Mouse (Mus musculus) gonadal fat pad, adult 2 months (tissue): ENCODE data around the gene Nhsl2. TPM values are rescaled to one million over a fixed set of nuclear protein-coding genes. Genes with fewer than 3 reads are reported as not detected.

Experiments used
- DNase-seq: peaks from one replicate; pipeline ENCODE4 v3.0.0-alpha.2; 2012; ENCODE audit warnings: low read depth
- polyA plus RNA-seq: library from polyadenylated mRNA; depleted of rRNA; stranded (reverse); fragments of >200 nt; gene quantifications from 2 replicates; pipeline ENCODE4 v1.2.3, GENCODE M21; 2012

Nhsl2 gene
- polyA plus RNA-seq, 1 experiment = 2.9 TPM

DNA sequence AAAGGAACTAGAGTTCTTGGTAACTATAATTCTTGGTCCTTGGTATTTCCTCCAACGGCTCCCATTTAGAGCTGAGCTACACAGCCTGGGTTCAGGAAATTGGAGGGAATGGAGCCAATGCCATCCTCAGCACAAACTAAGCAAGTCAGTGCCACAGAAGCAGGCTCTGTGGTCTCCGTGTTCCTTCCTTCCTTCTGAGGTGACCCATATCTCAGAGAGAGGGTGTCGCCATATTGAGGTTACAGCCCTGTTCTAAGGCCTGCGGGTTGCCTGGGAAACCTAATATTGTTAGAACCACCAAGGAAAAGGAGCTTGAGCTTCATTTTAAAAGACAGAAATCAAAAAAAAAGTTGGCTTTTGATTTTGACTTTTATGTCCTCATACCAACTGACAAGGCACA, 193.2 kb downstream of the Nhsl2 start:
- no peak for DNase-seq

DNA sequence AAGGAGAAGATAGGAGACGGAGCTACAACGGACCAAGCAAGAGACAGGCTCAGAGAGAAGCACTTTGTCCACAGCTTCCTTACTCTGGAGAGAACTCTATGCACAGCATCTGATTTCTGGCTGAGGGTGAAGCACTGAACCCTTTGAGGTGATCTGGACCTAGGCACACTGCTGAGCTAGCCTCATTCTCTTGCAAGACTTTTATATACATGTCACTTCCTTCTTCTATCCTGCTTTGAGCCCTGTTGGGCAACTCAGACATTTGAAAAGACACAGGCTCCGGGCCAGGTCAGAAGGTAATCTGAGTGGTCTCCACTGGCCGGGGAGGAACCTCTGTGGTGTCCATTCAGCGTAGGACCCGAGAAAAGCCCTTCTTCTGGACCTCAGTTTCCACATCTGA, 201.4 kb downstream of the Nhsl2 start:
- DNase-seq = no peak

DNA sequence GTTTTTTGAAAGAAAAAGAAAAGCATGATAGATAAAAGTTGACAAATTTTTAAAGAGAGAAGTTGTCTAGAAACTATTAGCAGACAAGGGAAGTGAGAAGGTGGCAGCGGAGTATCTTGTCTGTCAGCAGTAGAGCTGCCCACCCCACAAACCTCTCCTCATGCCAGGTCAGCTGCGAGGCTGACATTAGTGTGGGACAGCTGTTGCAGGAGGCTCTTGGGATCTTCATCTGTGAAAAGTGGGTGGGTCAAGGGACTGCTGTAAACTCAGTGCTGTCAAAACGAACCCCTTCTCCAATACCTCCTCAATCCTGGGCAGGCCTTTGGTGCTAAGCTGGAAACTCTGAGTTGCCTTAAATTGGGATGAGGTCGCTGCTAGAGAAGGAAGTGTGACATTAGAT, 202.0 kb downstream of the Nhsl2 start:
- DNase-seq = no peak

DNA sequence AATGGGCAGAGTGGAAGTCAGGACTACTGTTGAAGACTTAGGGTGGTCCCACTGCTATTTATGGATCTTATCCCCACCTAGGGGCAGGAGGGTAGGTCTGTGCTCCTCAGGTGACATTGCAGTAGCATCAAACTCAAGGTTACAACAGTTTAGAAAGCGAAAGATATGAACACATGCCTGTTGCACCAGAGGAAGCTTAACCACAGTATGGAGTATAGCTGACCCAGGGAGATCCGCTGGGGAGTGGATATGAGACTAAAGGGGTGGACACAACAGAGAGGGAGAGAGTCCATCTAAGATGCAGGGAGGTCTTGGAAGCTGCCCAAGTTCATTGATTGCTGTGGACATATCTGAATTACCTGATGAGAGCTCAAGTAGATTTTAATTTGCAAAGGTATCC, 204.2 kb downstream of the Nhsl2 start:
- DNase-seq = no peak

DNA sequence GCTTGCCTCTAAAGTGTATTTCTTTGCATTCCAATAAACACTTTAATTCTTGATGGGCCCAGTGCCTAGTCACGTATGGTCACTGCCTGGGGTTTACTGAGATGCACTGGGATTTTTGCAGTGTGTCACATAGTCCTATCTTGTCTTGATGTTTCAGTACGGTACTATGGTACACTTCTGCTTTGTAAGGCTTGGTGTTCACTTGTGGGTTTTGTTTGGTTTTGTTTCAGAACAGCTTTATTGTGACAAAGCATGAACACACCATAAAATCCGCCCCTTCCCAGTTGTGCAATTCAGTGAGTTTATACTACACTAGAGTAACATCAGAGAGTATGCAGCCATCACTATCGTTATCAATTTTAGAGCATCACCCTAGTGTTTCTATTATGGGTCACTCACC, 204.8 kb downstream of the Nhsl2 start:
- no peak for DNase-seq

DNA sequence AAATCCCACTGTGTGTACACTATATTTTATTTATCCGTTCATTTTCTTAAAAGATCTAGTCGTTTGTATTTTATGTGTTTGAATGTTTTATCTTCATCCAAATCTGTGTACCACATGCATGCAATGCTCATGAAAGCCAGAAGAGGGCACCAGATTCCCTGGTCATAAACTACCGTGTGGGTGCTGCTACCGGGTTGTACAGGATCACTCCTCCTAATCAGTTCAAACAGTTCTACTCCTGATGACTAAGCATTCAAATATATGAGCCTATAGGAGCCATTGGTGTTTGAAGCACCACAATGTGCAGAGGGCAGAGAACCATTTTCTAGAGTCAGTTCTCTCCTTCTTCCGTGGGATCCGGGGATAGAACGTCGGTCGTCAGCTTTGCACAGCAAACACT, 210.3 kb downstream of the Nhsl2 start:
- no peak for DNase-seq

DNA sequence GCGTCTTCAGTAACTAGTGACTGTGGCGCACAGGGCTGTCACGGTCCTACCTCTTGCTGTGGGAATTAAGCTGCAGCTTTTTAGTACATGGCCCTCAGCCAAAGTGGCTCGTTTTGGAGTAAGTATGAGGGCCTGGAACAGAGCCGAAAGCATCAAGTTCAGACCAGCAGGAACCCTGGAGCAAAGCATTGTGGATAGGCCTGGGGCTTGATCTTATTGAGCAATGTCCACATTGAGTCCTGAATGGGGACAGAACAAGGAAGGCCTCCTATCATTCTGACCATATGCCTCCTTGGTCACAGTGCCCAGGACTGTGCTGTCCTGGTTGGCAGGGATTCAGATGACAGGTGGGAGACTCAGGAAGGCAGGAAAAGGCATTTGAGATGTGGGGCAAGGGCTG, 211.1 kb downstream of the Nhsl2 start:
- no peak for DNase-seq

DNA sequence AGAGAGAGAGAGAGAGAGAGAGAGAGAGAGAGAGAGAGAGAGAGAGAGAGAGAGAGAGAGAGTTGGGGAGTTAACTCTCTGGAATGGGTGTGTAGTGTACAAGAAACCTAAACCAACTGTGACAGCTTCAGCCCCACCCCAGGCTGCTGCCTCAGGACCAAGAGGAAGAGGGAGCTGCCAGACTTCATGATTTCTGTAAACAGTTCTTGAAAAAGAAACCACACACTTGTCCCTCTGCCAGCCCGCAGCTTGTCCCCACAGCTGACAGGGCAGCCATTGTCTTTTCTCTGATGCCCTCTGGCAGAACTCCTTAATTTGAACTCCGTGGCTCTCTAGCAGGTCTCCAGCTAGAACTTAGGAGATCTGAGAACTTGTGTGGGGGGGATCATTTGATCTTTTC, 211.7 kb downstream of the Nhsl2 start:
- DNase-seq = no peak

DNA sequence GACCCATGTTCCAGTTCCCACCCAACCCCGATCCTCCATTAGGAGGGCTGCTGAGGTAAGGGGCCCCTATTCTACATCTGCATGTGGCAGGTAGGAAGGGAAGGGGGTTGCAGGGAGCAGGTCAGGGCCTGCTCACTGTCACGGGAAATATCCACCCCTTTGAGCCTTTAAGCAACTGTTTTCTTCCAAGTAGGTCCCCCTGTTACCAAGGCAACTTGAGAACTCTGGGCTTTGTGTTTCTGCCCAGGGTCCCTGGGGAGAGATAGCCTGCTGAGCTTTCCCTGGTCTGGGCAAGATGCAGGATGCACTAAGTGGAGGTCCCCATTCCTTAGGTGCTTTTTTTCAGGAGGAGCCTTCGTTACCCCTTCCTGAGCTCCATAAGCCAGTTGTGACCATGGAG, 214.9 kb downstream of the Nhsl2 start:
- DNase-seq = no peak

DNA sequence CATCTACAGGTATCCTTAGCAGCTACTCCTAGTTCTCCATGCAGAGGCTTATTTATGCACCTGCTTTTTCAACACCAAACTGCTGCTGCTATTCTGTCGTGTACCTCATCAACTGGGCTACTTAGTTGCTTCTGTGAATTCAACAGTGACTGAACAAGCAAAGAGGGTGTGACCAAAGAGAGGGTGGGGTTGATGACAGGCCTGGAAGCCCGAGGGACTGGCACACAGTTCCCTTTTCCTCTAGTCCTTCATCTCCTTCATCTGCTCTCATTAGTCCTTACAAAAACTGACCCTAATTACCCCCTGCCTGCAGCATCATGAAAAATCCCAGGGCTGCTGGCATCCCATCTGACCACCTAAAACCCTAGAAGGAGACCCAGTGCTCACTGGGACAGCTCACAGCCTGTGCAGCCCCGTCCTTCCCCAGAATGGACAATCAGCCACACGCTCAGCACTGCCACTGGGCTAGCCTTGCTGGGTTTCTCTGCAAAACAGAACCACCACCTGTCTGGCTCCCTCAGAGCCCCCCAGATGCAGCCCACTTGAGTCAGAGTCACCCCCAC, 216.1 kb downstream of the Nhsl2 start:
- no peak for DNase-seq

DNA sequence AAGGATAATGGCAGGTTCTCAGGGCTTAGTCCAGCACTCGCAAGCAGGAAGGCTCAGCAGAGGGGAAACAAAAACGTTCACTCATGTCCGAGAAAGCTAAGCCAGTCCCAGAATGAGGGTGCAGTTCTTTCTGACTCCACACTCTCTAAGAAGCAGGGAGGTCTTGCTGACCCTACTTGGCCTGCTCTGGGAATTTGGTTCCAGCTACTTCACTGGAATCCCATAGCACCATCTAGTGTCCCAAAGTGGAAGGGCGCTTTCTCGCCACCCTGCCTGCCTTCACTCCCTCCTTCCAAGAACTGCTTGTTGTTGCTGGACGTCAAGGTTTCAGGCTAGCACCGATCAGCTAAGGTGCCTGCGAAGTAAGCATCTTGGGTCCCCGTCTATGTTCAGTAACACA, 216.9 kb downstream of the Nhsl2 start:
- DNase-seq = no peak

DNA sequence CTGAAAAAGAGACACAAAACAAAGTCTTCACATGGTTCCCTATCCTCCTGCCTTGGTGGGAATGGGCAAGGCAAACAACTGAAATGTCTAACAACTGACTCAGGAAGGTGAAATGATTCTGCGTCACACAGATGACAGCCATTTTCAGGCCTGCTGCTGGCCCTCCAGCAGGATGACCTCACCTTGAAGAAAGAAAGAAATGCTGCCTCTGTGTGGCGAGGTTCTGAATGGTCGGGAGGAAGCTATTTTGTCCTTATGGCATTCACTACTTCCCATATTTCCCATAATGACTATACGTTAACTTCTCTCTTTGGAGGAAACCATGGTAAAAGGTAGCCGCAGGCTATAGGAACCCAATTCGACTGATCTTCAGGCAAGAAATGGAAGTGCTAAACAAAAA, 217.9 kb downstream of the Nhsl2 start:
- DNase-seq = no peak

DNA sequence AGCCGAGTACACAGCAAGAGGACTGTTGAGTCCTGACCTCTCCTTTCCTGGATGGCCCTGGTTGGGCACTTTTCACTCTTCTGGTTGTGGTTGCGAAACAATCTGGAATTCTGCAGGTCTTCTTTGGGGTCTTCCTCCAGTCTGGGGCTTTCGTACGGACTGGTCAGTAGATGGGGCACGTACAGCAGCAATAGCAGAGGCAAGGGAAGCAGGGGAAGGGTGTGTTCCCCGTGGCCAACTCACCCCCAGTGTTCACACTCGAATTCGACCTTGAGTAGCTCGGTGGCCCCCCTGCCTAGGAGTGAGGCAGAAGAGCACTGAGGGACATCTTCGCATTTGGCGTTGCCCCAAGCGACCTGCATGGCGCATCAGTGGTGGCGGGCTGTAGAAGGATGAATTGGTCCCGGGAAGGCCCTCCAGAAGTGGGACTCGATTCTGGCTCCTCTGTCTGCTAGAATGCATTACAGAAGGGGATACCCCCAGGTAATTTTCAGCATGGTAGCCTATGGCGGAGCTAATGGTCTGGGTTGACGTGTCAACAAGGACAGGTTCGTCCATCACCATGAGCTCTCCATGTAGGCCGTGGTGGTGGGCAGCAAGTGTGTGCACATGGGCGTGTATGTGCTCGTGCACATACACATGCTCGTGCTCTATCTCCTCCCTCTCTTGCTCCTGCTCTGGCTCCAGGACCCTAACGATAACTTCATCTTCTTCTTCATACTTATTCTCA, 219.8 kb downstream of the Nhsl2 start:
- no peak for DNase-seq

DNA sequence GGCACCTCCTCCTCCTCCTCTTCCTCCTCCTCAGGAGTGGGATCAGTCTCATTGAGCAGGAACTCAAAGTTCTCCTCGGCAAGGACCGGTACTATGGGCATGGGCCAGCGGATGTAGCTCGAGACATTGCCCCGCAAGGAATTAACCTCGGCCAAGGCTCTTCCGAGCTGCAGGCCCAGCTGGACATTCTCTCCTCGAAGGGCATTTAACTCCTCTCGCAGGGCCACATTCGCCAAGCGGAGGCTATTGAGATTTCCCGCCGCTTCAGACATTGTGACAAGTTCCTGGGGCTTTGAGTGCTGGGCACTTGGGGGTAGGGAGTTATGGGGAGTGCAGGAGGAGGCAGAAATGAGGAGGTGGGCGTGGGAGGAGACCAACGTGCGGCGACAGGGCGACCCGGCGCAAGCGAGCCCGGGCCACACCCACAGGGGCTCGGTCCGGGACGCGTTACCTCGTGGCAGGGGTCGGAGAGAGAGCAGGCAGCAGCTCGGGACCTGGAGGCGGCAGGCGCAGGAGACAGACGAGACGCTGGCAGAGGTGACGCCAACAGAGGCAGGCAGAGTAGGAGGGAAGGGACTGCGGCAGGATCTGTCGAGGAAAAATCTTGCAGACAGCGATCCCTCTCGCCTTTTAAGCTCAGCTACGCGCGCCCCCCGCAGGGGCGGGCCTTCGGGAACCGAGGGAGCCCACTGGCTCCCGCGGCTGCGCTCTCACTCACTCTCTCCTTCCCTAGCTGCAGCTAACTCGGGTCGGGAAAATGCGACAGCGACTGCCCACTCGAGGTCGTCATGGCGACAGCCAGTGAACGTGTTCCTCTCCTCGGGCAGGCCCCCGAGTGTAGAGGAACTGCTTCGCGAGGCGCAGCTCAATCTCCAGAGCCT, 221.6 kb downstream of the Nhsl2 start, which contains the start of gene Rtl5:
Gene Rtl5 (minus strand): TSS at position 714 of the 881 bp plus-strand sequence.
- no peak for DNase-seq

DNA sequence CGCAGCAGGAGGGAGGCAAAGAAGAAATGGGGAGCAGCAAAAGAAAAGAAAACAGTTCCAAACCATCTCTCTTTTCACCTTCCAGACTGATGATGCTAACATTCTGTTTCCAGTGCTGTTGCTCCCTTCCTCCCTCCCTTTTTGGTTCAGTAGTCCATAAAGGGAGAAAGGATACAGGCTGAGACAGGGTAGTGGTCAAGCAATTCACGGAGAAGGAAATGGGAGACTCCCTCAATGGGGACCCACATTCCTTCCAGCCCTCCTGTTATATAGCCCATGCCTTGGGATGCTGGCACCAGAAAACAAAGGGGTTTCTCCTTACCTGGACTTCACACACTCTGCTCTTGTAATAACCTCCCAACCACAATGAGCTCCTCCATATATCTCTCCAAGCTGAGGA, 222.3 kb downstream of the Nhsl2 start:
- DNase-seq = no peak

DNA sequence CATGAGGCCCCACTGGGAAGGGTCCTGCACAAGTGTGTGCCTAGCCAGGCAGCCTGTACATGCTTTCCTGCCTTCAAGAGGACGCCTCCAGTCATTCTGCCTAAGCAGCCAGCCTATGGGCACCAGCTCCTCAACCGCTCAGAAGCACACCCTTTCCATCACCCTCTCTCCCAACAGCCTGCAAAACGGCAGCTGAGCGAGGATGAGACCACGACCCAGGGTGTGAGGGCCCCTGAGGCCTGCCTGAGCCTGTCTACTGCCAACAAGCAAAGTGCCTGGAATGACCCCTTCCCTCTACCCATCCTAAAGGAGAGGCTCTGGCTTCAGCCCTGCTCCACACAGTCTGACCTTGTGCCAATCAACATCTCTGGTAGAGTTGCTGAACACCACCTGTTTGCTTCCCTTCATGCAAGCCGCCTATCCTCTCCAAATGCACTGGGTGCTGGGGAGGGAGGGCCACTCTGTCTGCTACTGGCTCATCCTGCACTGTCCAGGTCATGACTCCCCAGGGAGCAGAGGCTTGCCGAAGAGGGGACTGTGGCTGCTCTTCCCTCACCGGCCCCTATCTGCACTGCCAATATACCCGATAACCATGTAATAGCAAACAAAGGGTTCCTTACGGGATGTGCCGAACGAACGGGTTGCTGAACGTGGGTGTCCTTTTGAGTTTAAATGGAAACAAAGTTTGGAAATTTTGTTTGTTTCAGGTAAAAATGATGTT, 224.6 kb downstream of the Nhsl2 start:
- no peak for DNase-seq

DNA sequence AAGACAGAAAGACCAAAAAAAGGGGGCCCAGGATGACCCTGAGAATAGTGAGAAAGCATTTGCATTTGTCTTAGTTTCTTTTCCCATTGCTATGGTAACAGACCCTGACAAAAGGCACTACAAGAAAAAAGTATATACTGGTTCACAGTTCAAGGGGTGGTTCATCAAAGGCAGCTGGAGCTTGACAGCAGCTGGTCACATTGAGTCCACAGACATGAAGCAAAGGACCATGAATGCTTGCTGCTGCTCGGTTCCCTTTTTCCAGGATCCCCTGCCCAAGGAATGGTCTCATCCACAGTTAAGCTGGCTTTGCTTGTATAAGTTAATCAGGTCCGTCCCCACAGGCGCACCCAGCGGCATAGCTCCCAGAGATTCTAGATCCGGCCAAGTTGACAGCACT, 225.2 kb downstream of the Nhsl2 start:
- DNase-seq = no peak

DNA sequence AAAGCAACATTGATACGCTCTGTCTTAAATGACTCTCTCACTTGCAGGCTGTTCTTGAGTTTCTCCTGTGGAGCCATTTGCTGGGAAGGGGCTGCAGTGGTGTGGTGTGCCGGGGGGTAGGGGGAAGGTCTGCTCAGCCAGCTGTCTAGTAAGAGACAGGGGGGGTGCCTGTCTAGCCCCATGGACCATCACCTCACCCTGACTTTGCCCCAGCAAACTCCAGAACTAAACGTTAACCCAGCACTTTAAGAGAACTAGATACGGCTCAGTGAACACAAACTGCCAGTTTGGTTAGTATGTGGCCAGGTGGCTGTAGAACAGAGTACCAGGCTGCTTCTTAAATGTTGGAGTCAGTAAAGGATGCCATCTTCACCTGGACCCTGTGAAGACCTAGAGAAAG, 226.0 kb downstream of the Nhsl2 start:
- no peak for DNase-seq

DNA sequence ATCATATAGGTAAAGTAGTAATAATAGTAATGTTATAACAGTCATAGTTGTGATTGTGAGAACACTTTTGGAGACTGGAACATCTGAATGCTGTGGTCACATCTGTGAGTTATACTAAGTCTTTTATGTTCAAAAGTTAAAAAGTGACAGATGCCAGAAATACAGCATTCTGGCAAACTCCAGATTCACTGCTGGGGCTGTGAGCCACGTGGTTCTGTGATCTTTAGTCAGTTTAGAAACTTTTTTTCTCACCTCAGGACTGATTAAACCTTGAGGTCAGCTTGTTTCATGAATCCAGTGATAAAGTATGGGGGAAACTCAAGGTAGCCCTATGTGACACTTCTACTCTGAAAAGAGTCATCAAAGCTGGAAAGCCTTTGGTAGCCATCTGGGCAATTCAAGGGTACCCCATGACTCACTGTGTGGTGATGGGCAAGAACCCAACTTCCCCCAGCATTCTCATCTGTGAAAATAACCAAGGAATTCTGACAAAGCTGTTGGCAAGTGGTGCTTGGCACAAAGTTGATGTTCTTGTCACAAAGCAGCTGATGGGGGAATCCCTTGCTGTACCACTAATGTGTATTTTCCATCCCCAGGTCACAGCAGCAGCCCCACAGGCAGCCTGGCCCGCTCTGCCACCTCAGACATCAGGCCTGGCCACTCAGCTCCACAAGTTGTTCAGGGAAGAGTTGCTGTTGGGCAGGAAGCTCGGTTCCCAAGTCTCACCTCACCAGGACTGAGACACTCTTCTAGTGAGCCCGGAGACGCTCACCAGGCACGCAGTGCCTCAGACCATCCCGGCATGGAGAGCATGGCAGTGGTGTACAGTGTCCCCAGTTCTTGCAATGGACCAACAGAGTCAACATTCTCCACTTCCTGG, 227.9 kb downstream of the Nhsl2 start:
- no peak for DNase-seq

DNA sequence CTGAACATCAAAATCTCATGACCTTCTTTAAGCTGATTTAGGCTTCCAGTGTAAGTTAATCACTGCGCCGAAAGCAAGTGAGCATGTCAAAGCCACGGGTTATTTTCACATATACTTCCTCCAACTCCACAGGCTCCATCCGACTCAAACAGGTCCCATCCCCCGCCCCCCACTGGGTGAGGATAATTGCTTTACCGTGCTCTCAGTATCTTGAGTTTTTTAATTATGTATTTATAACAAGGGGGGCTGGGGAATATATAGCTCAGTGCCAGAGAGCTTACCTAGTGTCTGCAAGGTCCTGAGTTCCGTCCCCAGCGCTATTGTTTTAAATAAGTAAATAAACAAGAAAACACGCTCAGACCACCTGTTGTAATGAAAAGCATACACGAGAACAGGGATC, 231.9 kb downstream of the Nhsl2 start:
- DNase-seq = no peak

DNA sequence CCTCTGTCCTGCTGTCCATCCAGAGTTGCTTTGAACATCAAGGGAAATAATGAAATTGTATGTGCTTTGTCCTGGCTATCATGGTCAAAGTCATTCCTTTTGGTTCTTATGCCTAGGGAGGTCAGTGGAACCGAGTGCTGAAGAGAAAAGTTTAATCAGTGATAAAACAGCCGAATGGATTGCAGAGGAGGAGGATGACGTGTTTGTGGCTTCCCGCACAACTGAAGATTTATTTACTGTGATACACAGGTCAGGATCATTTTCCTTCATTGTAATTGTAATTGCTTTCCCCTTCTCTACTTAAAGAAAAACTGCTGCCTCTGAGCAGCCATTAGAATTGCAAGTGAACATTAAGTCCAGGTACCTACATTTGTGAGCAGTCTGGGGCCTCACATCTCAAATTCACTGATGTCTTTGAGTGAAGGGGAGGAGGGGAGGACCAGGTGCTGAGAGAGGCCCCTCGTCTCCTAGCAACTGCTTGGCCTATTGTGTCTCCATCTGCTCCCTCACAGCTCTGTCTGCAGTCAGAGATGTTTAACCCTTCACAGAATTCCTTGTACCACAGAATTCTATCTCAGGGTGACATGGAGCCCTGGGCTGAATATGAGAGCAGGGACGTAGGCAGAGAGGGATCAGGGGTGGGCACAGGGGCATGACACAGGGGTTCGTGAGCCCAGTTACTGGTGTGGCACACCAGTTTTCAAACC, 232.5 kb downstream of the Nhsl2 start:
- DNase-seq = no peak
